ENCODE assay signal across 8 mouse cellular contexts in genomic region chr7:82649081-82649445, GRCm38 (mm10). TPM values are rescaled to one million over a fixed set of nuclear protein-coding genes. Genes with fewer than 3 reads are reported as not detected.
DNase-seq lines count a peak whose midpoint lies in the region; ATAC-seq lines count a peak whose summit lies in the region.

No protein-coding gene starts in this region.

- H3K4me1 ChIP-seq in brown adipose tissue, adult 24 weeks (ENCODE audit: control insufficient read depth, insufficient read depth, insufficient read length, low read length): peaks cover 3% of the 10 kb centered on the region; the same call in 1 of the 2 replicates
- peaks cover 11% of the 10 kb centered on the region for H3K4me1 ChIP-seq in hindbrain, embryonic 16.5 days (ENCODE audit: control insufficient read depth, insufficient read depth, low read depth, low read length)
- H3K4me1 ChIP-seq in midbrain, embryonic 10.5 days: peaks cover 20% of the 10 kb centered on the region

- no peak for ATAC-seq in hindbrain, embryonic 16.5 days
- ATAC-seq in erythroid progenitor cell, adult 5-6 weeks (replicated peaks; ENCODE audit: low FRiP score, poor library complexity, severe bottlenecking): no peak

- peak overlapping the region; percentile 81 for H3K4me3 ChIP-seq in brown adipose tissue, adult 24 weeks (ENCODE audit: insufficient read depth, low read depth, low read length)
- peak overlapping the region; percentile 84 for H3K4me3 ChIP-seq in hindbrain, embryonic 16.5 days (ENCODE audit: low read length)
- H3K4me3 ChIP-seq in midbrain, embryonic 10.5 days: peak overlapping the region; percentile 79

- no peaks in the 10 kb centered on the region for H3K36me3 ChIP-seq in hindbrain, embryonic 16.5 days (ENCODE audit: control insufficient read depth, insufficient read depth, low read length)
- H3K36me3 ChIP-seq in midbrain, embryonic 10.5 days: peaks cover 13% of the 10 kb centered on the region

- peak overlapping the region; percentile 74 for H3K4me2 ChIP-seq in hindbrain, embryonic 16.5 days (ENCODE audit: low read length)

- WGBS in hindbrain, embryonic 16.5 days: 22% methylated on average over 6 of the region's 6 CpGs
- 25% methylated on average over 6 of the region's 6 CpGs for WGBS in midbrain, embryonic 10.5 days

- H3K9ac ChIP-seq in hindbrain, embryonic 16.5 days (ENCODE audit: low read depth, low read length): peak overlapping the region; percentile 79

- peak overlapping the region; percentile 59; the same call in 1 of the 2 replicates for H3K27ac ChIP-seq in brown adipose tissue, adult 24 weeks (replicated peaks; ENCODE audit: low read depth, low read length)
- no peak overlapping the region for H3K27ac ChIP-seq in hindbrain, embryonic 16.5 days (ENCODE audit: low read depth, low read length)
- peak overlapping the region; percentile 86 for H3K27ac ChIP-seq in midbrain, embryonic 10.5 days (replicated peaks)

- peak; percentile 3 for DNase-seq in embryo, embryonic 10.5 days (ENCODE audit: low spot score)
- no peak for DNase-seq in embryo, embryonic 11 days
- peak; percentile 44 for DNase-seq in 3134 (ENCODE audit: extremely low read depth, insufficient read length, low spot score)
- DNase-seq in midbrain, embryonic 10.5 days (ENCODE audit: low spot score): no peak
- DNase-seq in left cerebral cortex, adult 9 months (ENCODE audit: low spot score in 2 of 2): no peak

- H3K27me3 ChIP-seq in hindbrain, embryonic 16.5 days (replicated peaks; ENCODE audit: control insufficient read depth, insufficient read depth, low read length): no peaks in the 10 kb centered on the region
- no peaks in the 10 kb centered on the region for H3K27me3 ChIP-seq in midbrain, embryonic 10.5 days (ENCODE audit: low read depth, poor library complexity, severe bottlenecking)

- H3K9me3 ChIP-seq in hindbrain, embryonic 16.5 days (ENCODE audit: control insufficient read depth, low read length): no peaks in the 10 kb centered on the region
- no peaks in the 10 kb centered on the region for H3K9me3 ChIP-seq in midbrain, embryonic 10.5 days (replicated peaks)

RNA-seq across cellular contexts. Expression of gene Efl1, which starts 0.6 kb away (rescaled TPM):
- 6.1 and 6.7 TPM in 2 replicates for polyA plus RNA-seq in brown adipose tissue, adult 24 weeks (2012; ENCODE audit: insufficient read depth, insufficient read length, missing spikeins)
- polyA plus RNA-seq in hindbrain, embryonic 16.5 days (2015; fragmentation: Nextera tagmentation; extraction: Ambion mirVana): 18.2 and 20.7 TPM in 2 replicates
- 21.0 and 21.6 TPM in 2 replicates for polyA plus RNA-seq in midbrain, embryonic 10.5 days (2016; fragmentation: Nextera tagmentation; extraction: Ambion mirVana)
- total RNA-seq in erythroid progenitor cell, adult 5-6 weeks (2015; ENCODE audit: low replicate concordance): 4.2 and 10.8 TPM in 2 replicates
- 3.4 and 4.4 TPM in 2 replicates for total RNA-seq in erythroid progenitor cell, adult 5-6 weeks (2017; ENCODE audit: low replicate concordance)

RNA-seq across cellular contexts. Expression of gene Saxo2, which starts 0.7 kb away (rescaled TPM):
- polyA plus RNA-seq in brown adipose tissue, adult 24 weeks (2012; ENCODE audit: insufficient read depth, insufficient read length, missing spikeins): 0.55 and 5.2 TPM in 2 replicates
- polyA plus RNA-seq in hindbrain, embryonic 16.5 days (2015; fragmentation: Nextera tagmentation; extraction: Ambion mirVana): 31.2 and 31.6 TPM in 2 replicates
- polyA plus RNA-seq in midbrain, embryonic 10.5 days (2016; fragmentation: Nextera tagmentation; extraction: Ambion mirVana): 5.9 and 8.5 TPM in 2 replicates
- total RNA-seq in erythroid progenitor cell, adult 5-6 weeks (2015; ENCODE audit: low replicate concordance): not detected in 2 replicates
- total RNA-seq in erythroid progenitor cell, adult 5-6 weeks (2017; ENCODE audit: low replicate concordance): not detected in 2 replicates

Comparison
In these comparisons a context has a peak if more than half of its experiments do, and no peak if none do; other contexts are left out.
1. DNase-seq: peak in embryo, embryonic 10.5 days (single experiment) and 3134 (single experiment); none in embryo, embryonic 11 days (single experiment), midbrain, embryonic 10.5 days (single experiment) and left cerebral cortex, adult 9 months (0 of 2).
2. Peak in every context shown above with its lines, with median percentiles within 50 percentile points of each other: H3K4me3 ChIP-seq.